Mouse (Mus musculus) retina, postnatal 1 day (tissue): ENCODE results near the gene Lrig1.
A peak's percentile ranks its signal among the peaks of the same experiment; 100 is the strongest.

ENCODE experiments used
- DNase-seq: peaks from one replicate; pipeline ENCODE4 v3.0.0-alpha.2; 2012

Lrig1 gene

GRCm38 (mm10) chr6:94669370-94669769 is 30.6 kb downstream of the Lrig1 start:
- no peak for DNase-seq

GRCm38 (mm10) chr6:94668204-94668863 is 31.6 kb downstream of the Lrig1 start:
- no peak for DNase-seq

GRCm38 (mm10) chr6:94667131-94667530 is 32.8 kb downstream of the Lrig1 start:
- no peak for DNase-seq

GRCm38 (mm10) chr6:94666432-94667119 is 33.4 kb downstream of the Lrig1 start:
- no peak for DNase-seq

- DNase-seq: no peak
Observed at GRCm38 (mm10) chr6:94665677-94666076, 34.3 kb downstream of the Lrig1 start.

DNA sequence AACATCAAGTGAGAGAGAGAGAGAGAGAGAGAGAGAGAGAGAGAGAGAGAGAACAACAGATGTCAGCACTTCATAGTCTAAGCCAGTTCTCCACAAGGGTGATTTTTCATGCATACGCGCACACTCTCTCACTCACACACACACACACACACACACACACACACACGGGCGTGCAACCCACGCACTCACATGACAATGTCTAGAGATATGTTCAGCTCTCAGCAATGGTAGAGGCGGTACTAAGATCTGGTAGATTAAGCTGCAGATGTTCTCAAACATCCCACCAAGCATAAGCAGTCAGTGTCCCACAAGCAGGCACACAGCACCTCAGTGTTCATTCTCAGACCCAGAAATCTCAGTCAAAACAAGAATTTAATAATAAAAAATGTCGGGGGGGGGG is 34.7 kb downstream of the Lrig1 start:
- no peak for DNase-seq

- DNase-seq: no peak
Observed at GRCm38 (mm10) chr6:94664000-94664399, 36.0 kb downstream of the Lrig1 start.

GRCm38 (mm10) chr6:94661923-94662322 is 38.0 kb downstream of the Lrig1 start:
- DNase-seq: no peak

- DNase-seq: no peak
Observed at GRCm38 (mm10) chr6:94661321-94661720, 38.6 kb downstream of the Lrig1 start.

GRCm38 (mm10) chr6:94659886-94660333 is 40.0 kb downstream of the Lrig1 start:
- no peak for DNase-seq

GRCm38 (mm10) chr6:94658136-94658480 is 41.9 kb downstream of the Lrig1 start:
- no peak for DNase-seq

GRCm38 (mm10) chr6:94657204-94658135 is 42.5 kb downstream of the Lrig1 start:
- no peak for DNase-seq

DNA sequence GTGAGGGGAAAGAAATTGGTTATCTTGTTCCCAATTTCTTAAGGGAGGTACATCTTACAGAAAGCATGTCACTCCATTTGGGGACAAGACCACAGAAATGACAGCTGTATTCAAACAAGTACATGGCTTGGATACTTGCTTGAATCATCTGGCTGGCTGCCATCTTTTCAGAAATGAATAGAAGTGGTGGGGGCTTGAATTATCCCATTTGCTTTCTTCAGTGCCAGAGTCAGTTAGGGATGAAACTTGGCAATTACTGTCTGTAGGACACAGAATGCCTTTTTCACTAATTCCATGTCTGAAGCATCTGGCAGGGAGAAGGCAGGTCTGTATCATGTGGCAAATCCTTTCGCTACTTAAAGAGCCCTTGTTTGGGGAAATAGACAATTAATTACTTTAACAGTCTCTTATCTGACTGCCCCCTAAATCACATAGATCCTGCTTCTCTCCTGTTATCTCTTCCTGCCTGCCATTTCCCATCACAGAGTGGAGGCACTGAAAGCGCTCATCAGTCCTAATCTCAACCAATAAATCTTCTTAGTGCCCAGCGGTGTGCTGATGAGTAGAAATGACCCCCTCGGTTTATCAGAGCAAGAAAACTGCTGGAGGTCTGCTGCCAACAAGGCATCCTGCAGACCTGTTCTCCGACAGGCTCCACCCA is 44.0 kb downstream of the Lrig1 start:
- peak; percentile 83 for DNase-seq

GRCm38 (mm10) chr6:94653388-94654316 is 46.3 kb downstream of the Lrig1 start:
- DNase-seq: no peak

GRCm38 (mm10) chr6:94652659-94653213 is 47.2 kb downstream of the Lrig1 start:
- peak; percentile 73 for DNase-seq

DNA sequence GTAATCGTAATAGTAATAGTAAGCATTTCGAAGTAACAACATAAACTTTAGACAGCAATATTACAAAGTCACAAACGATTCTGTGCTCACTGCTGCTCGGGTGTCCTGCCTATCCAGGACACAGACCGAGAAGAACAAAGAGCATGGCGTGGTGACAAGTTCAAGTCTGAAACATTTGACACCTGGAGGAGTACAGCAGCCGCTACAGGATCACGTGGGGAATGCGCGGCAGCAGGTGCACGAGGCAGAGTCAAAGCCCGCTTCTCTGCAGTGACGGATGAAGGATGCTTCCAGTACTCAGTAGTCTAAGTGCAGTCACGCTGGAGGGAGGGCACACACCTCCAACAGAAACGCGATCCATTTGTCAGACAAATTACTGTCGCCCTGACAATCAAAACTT is 48.4 kb downstream of the Lrig1 start:
- no peak for DNase-seq

- no peak for DNase-seq
Observed at GRCm38 (mm10) chr6:94649637-94650036, 50.3 kb downstream of the Lrig1 start.

- DNase-seq: no peak
Observed at GRCm38 (mm10) chr6:94648496-94648895, 51.5 kb downstream of the Lrig1 start.

GRCm38 (mm10) chr6:94647574-94648430 is 52.2 kb downstream of the Lrig1 start:
- peak; percentile 58 for DNase-seq

DNA sequence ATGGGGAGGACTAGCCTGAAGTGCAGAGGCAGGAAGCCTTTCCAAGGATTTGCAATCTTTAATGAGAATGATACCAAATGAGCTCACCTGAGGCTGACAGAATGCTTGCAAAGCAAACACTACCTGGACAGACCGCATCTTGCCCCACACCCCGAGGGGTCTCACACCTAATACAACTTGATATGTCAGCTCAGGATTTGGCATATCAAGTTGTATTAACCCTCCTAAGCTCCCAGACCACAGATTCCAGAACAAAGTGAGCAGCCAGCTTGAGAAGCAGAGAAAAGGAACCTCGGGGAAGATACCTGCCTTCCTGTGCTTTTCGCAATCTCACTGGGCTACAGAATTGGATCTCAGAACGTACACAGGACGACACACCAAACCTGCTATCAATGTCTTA is 53.1 kb downstream of the Lrig1 start:
- no peak for DNase-seq
